Mouse (Mus musculus): Measurements from ENCODE around the gene Lrrc4c.

GRCm38 (mm10) chr2:96949531-96949930 lies 631.6 kb downstream of the Lrrc4c start:
- TF ChIP-seq CTCF (IDR thresholded peaks at IDR 0.05; ENCODE audit: low read depth, low read length) (no peak), POLR2A (IDR thresholded peaks at IDR 0.05; ENCODE audit: insufficient read depth, low read length) (no peak), EP300 (IDR thresholded peaks at IDR 0.05; ENCODE audit: insufficient read depth, low read depth, low read length) (no peak)

All from ES-Bruce4 (cell line).